7 mouse cellular contexts compared by ENCODE assay signal in the genomic region with DNA sequence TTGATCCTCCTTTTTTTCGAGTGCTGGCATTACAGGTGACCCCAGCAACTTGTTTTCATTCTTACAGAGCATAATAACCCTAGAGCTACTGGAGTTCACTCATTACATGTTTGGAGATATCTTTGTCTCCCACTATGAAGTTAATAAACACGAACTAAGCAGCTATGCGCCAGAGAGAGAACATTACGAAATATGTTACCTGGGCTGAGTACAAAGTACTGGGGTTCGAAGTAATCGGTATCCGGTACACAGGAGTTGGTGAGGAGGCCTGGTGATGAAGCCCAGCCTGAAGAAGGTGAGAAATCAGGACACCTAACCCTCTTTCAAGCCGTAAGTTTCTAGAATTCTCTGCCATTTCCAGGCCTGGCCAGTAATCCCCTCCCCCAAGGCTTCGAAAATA. TPM values are rescaled to one million over a fixed set of nuclear protein-coding genes. Genes with fewer than 3 reads are reported as not detected.
DNase-seq lines count a peak whose midpoint lies in the region; ATAC-seq and TF ChIP-seq lines count a peak whose summit lies in the region.

No protein-coding gene starts in this region.

- no peaks in the 10 kb centered on the region for H3K27me3 ChIP-seq in lung, embryonic 15.5 days
- no peaks in the 10 kb centered on the region for H3K27me3 ChIP-seq in forebrain, embryonic 12.5 days
- H3K27me3 ChIP-seq in limb, embryonic 14.5 days (ENCODE audit: control insufficient read depth, insufficient read depth, low read length) = no peaks in the 10 kb centered on the region
- H3K27me3 ChIP-seq in stomach, embryonic 14.5 days (ENCODE audit: control insufficient read depth, insufficient read depth, low read length) = no peaks in the 10 kb centered on the region

- peak overlapping the region; percentile 95 for H3K4me3 ChIP-seq in lung, embryonic 15.5 days
- H3K4me3 ChIP-seq in forebrain, embryonic 12.5 days (replicated peaks) = peak overlapping the region; percentile 91
- peak overlapping the region; percentile 74 for H3K4me3 ChIP-seq in limb, embryonic 14.5 days (replicated peaks; ENCODE audit: low read length)
- peak overlapping the region; percentile 96 for H3K4me3 ChIP-seq in stomach, embryonic 14.5 days (ENCODE audit: low read depth, low read length)

- 0 out of 2 replicates have a peak, but pooled peaks cover 4% of the 10 kb centered on the region for H3K9me3 ChIP-seq in lung, embryonic 15.5 days
- no peaks in the 10 kb centered on the region for H3K9me3 ChIP-seq in forebrain, embryonic 12.5 days
- H3K9me3 ChIP-seq in limb, embryonic 14.5 days (ENCODE audit: control insufficient read depth, low read length) = no peaks in the 10 kb centered on the region
- 0 out of 2 replicates have a peak, but pooled peaks cover 3% of the 10 kb centered on the region for H3K9me3 ChIP-seq in stomach, embryonic 14.5 days (ENCODE audit: control insufficient read depth, low read depth, low read length)

- no peak for ATAC-seq in lung, embryonic 15.5 days (ENCODE audit: borderline replicate concordance, extremely low read depth, low FRiP score, low TSS enrichment)
- ATAC-seq in forebrain, embryonic 12.5 days (ENCODE audit: low FRiP score) = 0 out of 2 replicates have a peak, but pooled peaks have one; percentile 15
- no peak for ATAC-seq in limb, embryonic 14.5 days (ENCODE audit: low FRiP score, low read depth)
- ATAC-seq in stomach, embryonic 14.5 days (ENCODE audit: insufficient number of reproducible peaks, insufficient read depth, low FRiP score, low read depth) = no peak

- H3K36me3 ChIP-seq in lung, embryonic 15.5 days = peaks cover 38% of the 10 kb centered on the region
- H3K36me3 ChIP-seq in forebrain, embryonic 12.5 days (replicated peaks) = peaks cover 40% of the 10 kb centered on the region
- peaks cover 41% of the 10 kb centered on the region for H3K36me3 ChIP-seq in limb, embryonic 14.5 days (ENCODE audit: control insufficient read depth, insufficient read depth, low read length)
- H3K36me3 ChIP-seq in stomach, embryonic 14.5 days (ENCODE audit: control insufficient read depth, insufficient read depth, low read length) = peaks cover 25% of the 10 kb centered on the region; the same call in 1 of the 2 replicates

- H3K9ac ChIP-seq in lung, embryonic 15.5 days = peak overlapping the region; percentile 84; the same call in 1 of the 2 replicates
- H3K9ac ChIP-seq in forebrain, embryonic 12.5 days = peak overlapping the region; percentile 82
- peak overlapping the region; percentile 74 for H3K9ac ChIP-seq in limb, embryonic 14.5 days (ENCODE audit: low read depth, low read length, severe bottlenecking)
- peak overlapping the region; percentile 76; the same call in 1 of the 2 replicates for H3K9ac ChIP-seq in stomach, embryonic 14.5 days (replicated peaks; ENCODE audit: low read depth, low read length)

- peak overlapping the region; percentile 70; the same call in 1 of the 2 replicates for H3K27ac ChIP-seq in lung, embryonic 15.5 days
- no peak overlapping the region for H3K27ac ChIP-seq in forebrain, embryonic 12.5 days
- no peak overlapping the region for H3K27ac ChIP-seq in limb, embryonic 14.5 days (replicated peaks; ENCODE audit: low read depth, low read length)
- no peak overlapping the region for H3K27ac ChIP-seq in stomach, embryonic 14.5 days (ENCODE audit: low read length)

- no peak for TF ChIP-seq POLR2A in limb, embryonic 14.5 days (IDR thresholded peaks at IDR 0.05; ENCODE audit: borderline replicate concordance, extremely low read depth, insufficient read depth, insufficient read length)

- H3K4me2 ChIP-seq in lung, embryonic 15.5 days = peak overlapping the region; percentile 73
- peak overlapping the region; percentile 79 for H3K4me2 ChIP-seq in forebrain, embryonic 12.5 days
- H3K4me2 ChIP-seq in limb, embryonic 14.5 days (replicated peaks; ENCODE audit: low read depth, low read length, severe bottlenecking) = peak overlapping the region; percentile 86
- H3K4me2 ChIP-seq in stomach, embryonic 14.5 days (replicated peaks; ENCODE audit: low read depth, low read length) = peak overlapping the region; percentile 50

- peaks cover 24% of the 10 kb centered on the region; the same call in 1 of the 2 replicates for H3K4me1 ChIP-seq in lung, embryonic 15.5 days
- peaks cover 29% of the 10 kb centered on the region for H3K4me1 ChIP-seq in forebrain, embryonic 12.5 days
- H3K4me1 ChIP-seq in limb, embryonic 14.5 days (ENCODE audit: control insufficient read depth, insufficient read depth, low read length) = 0 out of 2 replicates have a peak, but pooled peaks cover 8% of the 10 kb centered on the region
- H3K4me1 ChIP-seq in stomach, embryonic 14.5 days (ENCODE audit: control insufficient read depth, insufficient read depth, low read length) = peaks cover 7% of the 10 kb centered on the region; the same call in 1 of the 2 replicates

- WGBS in lung, embryonic 15.5 days = 67% methylated on average over 9 of the region's 9 CpGs
- 79% methylated on average over 9 of the region's 9 CpGs for WGBS in forebrain, embryonic 12.5 days
- 72% methylated on average over 9 of the region's 9 CpGs for WGBS in limb, embryonic 14.5 days
- 75% methylated on average over 9 of the region's 9 CpGs for whole genome bisulfite sequencing in stomach, embryonic 14.5 days

- DNase-seq in lung, postnatal 25 days (ENCODE audit: low spot score) = no peak
- no peak for DNase-seq in limb, embryonic 14.5 days (ENCODE audit: low spot score)
- DNase-seq in cerebellum, postnatal 4 days (ENCODE audit: low spot score in 2 of 2) = no peak
- no peak for DNase-seq in embryo, embryonic 9.5 days (ENCODE audit: extremely low spot score)

RNA-seq across cellular contexts. Expression of gene Nit1, which starts 0.7 kb away (rescaled TPM):
- polyA plus RNA-seq in lung, embryonic 15.5 days (2015; fragmentation: Nextera tagmentation; extraction: Ambion mirVana) = 38.3 and 42.6 TPM in 2 replicates
- polyA plus RNA-seq in forebrain, embryonic 12.5 days (2016; fragmentation: Nextera tagmentation; extraction: Ambion mirVana) = 46.4 and 48.7 TPM in 2 replicates
- polyA plus RNA-seq in limb, embryonic 14.5 days (2012; rRNA removed) = 50.0 and 54.0 TPM in 2 replicates
- 29.0 and 30.4 TPM in 2 replicates for polyA plus RNA-seq in limb, embryonic 14.5 days (2014; fragmentation: Nextera tagmentation; extraction: Ambion mirVana)
- polyA plus RNA-seq in stomach, embryonic 14.5 days (2014; fragmentation: Nextera tagmentation; extraction: Ambion mirVana) = 37.1 and 40.8 TPM in 2 replicates

RNA-seq across cellular contexts. Expression of gene Pfdn2, which starts 0.8 kb away (rescaled TPM):
- polyA plus RNA-seq in lung, embryonic 15.5 days (2015; fragmentation: Nextera tagmentation; extraction: Ambion mirVana) = 83.8 and 91.3 TPM in 2 replicates
- polyA plus RNA-seq in forebrain, embryonic 12.5 days (2016; fragmentation: Nextera tagmentation; extraction: Ambion mirVana) = 167 and 178 TPM in 2 replicates
- 40.5 and 82.5 TPM in 2 replicates for polyA plus RNA-seq in limb, embryonic 14.5 days (2012; rRNA removed)
- 43.0 and 48.0 TPM in 2 replicates for polyA plus RNA-seq in limb, embryonic 14.5 days (2014; fragmentation: Nextera tagmentation; extraction: Ambion mirVana)
- polyA plus RNA-seq in stomach, embryonic 14.5 days (2014; fragmentation: Nextera tagmentation; extraction: Ambion mirVana) = 44.7 TPM in 2 replicates

RNA-seq across cellular contexts. Expression of gene Dedd, which starts 15.8 kb away (rescaled TPM):
- 49.5 and 50.5 TPM in 2 replicates for polyA plus RNA-seq in lung, embryonic 15.5 days (2015; fragmentation: Nextera tagmentation; extraction: Ambion mirVana)
- polyA plus RNA-seq in forebrain, embryonic 12.5 days (2016; fragmentation: Nextera tagmentation; extraction: Ambion mirVana) = 48.5 and 51.0 TPM in 2 replicates
- 72.5 and 81.1 TPM in 2 replicates for polyA plus RNA-seq in limb, embryonic 14.5 days (2012; rRNA removed)
- 50.9 and 57.7 TPM in 2 replicates for polyA plus RNA-seq in limb, embryonic 14.5 days (2014; fragmentation: Nextera tagmentation; extraction: Ambion mirVana)
- 48.8 and 54.1 TPM in 2 replicates for polyA plus RNA-seq in stomach, embryonic 14.5 days (2014; fragmentation: Nextera tagmentation; extraction: Ambion mirVana)

RNA-seq across cellular contexts. Expression of gene Klhdc9, which starts 15.9 kb away (rescaled TPM):
- 2.1 and 2.6 TPM in 2 replicates for polyA plus RNA-seq in lung, embryonic 15.5 days (2015; fragmentation: Nextera tagmentation; extraction: Ambion mirVana)
- 2.5 and 2.6 TPM in 2 replicates for polyA plus RNA-seq in forebrain, embryonic 12.5 days (2016; fragmentation: Nextera tagmentation; extraction: Ambion mirVana)
- polyA plus RNA-seq in limb, embryonic 14.5 days (2012; rRNA removed) = 1.1 and 1.3 TPM in 2 replicates
- polyA plus RNA-seq in limb, embryonic 14.5 days (2014; fragmentation: Nextera tagmentation; extraction: Ambion mirVana) = 0.88 and 1.1 TPM in 2 replicates
- 1.5 and 1.6 TPM in 2 replicates for polyA plus RNA-seq in stomach, embryonic 14.5 days (2014; fragmentation: Nextera tagmentation; extraction: Ambion mirVana)

RNA-seq across cellular contexts. Expression of gene Nectin4, which starts 25.2 kb away (rescaled TPM):
- polyA plus RNA-seq in lung, embryonic 15.5 days (2015; fragmentation: Nextera tagmentation; extraction: Ambion mirVana) = 5.1 and 7.3 TPM in 2 replicates
- 1.0 and 1.1 TPM in 2 replicates for polyA plus RNA-seq in forebrain, embryonic 12.5 days (2016; fragmentation: Nextera tagmentation; extraction: Ambion mirVana)
- polyA plus RNA-seq in limb, embryonic 14.5 days (2012; rRNA removed) = 16.6 and 19.4 TPM in 2 replicates
- polyA plus RNA-seq in limb, embryonic 14.5 days (2014; fragmentation: Nextera tagmentation; extraction: Ambion mirVana) = 19.2 and 21.0 TPM in 2 replicates
- polyA plus RNA-seq in stomach, embryonic 14.5 days (2014; fragmentation: Nextera tagmentation; extraction: Ambion mirVana) = 10.7 and 13.7 TPM in 2 replicates
